Mouse (Mus musculus) retina, postnatal 7 days (tissue): Measurements from ENCODE around the gene Adamts15.

Experiments used
- DNase-seq: peaks from one replicate; pipeline ENCODE4 v3.0.0-alpha.2; 2012; ENCODE audit warnings: low read depth, low spot score

The Adamts15 gene

DNA sequence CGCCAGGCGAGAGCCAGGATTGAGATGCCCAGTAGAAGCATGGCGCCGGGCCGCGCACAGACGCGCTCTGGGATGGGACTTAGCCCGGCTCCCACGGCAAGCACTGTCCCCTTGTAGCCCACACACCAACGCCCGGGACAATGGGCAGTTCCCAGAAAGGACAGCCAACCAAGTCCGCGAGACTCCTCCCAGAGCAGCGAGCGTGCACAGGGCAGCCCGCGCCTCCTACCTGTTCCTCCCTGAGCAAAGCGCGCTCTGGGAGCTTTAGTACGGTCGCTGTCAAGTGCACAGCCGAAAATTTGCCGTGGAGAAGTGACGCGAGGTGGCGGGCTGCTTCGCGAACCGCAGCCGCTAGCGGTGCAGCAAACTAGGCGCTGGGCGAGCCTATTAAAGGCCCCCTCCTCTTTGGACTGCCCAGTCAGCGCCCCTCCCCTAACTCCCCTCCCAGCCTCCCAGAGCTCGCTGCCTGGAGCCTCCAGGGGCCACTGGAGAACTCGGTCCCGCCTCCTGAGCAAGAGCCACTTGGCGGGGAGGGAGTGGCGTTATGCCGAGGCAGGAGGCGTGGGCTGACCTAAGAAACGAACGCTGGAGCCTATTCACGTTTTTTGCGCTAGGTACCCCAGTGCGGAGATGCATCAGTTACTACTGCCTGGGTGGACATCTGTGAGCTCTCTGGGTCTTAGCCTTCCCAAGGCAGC, at the start of gene Adamts15:
Gene Adamts15 (minus strand): TSS at position 256 of the 698 bp plus-strand sequence.
- DNase-seq = no peak

DNA sequence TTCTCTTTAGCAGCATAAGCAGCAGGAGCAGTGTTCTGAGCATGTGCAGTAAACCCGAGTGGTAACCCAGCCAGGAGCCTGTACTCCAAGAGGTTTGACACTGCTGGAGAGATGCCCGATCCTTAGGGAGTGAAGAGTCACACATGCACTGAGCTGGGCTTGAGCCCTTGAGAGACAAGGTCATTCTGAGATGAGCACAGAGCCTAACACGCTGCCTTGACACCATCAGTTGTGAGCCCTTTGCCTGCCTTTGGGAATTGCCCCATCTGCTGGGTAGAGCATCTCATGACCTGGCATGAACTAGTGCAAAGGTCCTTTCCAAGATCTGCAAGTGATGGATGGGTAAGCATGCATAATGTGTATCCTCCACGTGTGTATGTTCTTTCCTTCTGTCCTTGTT, 49.7 kb upstream of the Adamts15 start:
- no peak for DNase-seq

DNA sequence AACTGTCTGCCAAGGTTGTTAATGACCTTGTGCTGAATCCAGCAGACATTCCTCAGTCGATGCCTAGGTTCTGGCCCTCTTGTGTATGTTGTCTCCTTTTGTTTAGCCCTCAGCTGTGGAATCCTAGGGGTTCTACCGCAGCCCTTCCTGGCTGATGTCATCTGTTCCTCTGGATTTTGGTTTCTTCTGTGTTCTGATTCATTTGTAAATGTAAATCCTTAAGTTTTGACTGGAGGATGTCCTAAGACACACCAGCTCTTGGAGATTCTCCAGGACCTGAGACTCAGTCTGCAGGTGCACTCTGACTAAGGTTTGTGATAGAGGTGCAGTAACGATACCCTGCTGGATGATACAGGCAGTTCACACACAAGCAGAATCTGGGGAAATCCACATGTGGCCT, 47.7 kb upstream of the Adamts15 start:
- DNase-seq = no peak

- no peak for DNase-seq
Observed at GRCm38 (mm10) chr9:30968130-30968529, 45.9 kb upstream of the Adamts15 start.

GRCm38 (mm10) chr9:30966881-30967280, 44.6 kb upstream of the Adamts15 start:
- no peak for DNase-seq

- DNase-seq = no peak
Observed at GRCm38 (mm10) chr9:30964685-30965084, 42.4 kb upstream of the Adamts15 start.

DNA sequence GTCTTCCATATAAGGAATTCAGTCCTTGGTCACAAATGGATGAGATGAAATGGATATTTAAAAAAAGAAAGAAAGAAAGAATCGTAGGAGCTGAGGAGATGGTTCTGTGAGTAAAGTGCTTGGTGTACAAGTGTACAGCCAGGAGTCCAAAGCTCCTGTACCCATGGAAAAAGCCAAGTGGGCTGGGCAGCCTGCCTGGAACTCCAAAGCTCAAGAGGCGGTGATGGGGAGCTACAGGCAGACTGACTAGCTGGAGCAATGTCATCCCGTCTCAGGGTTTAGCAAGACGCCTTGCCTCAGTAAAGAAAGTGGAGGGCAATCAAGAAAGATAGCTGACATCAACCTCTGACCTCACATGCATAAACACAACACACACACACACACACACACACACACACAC, 41.5 kb upstream of the Adamts15 start:
- no peak for DNase-seq

DNA sequence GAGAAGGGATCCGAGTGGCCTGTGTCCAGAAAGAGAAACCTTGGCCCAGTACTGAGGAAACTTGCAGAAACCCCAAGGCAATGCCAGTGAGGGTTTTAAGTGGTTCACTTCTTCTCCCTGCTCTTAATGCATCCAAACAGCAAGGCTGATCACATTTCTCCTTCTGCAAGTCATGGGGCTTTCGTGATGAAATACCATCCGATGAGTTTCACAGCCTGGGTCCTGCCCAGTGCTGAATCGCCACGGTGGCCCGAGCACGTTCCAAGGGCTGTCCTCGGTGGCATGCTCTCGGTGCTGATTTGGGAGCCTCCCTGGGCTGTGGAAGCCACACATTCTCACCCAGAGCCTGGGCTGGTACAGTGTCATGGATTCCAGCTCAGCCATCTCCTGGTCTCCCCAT, 33.0 kb upstream of the Adamts15 start:
- no peak for DNase-seq

DNA sequence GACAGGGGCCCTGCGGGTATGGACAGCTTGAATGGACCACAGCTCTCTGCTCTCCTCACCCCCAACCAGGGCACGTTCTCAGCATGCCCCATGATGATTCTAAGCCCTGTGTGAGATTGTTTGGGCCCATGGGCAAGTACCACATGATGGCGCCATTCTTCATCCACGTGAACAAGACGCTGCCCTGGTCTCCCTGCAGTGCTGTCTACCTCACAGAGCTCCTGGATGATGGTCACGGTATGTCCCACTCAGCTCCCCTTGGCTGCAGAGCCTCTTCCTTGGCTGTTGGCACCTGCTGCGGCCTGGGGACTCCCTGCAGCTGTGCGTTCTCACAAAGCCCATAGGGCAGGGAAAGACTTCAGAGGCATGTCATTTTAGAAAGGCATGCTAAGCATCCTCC, 31.0 kb upstream of the Adamts15 start:
- no peak for DNase-seq

- DNase-seq = no peak
Observed at GRCm38 (mm10) chr9:30951461-30951860, 29.2 kb upstream of the Adamts15 start.

DNA sequence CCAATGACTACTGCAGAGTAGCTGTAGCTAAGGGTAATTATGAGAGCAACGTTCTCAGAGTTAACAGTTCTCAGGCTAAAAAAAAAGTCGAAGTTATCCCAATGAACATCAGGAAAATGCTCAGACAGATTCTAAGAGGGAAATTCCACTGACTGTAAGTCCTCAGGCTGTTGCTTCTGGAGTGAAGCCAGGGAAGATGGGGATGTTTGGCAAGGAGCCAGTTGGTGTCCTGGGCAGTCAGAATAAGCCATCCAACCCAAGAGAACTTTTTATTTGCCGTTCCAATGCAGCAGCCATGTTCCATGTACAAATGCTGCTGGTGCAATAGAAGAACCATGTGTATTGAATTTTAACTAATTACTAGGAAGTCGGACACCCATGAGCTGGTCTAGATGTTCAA, 28.3 kb upstream of the Adamts15 start:
- no peak for DNase-seq

- DNase-seq = no peak
Observed at GRCm38 (mm10) chr9:30949971-30950370, 27.7 kb upstream of the Adamts15 start.

DNA sequence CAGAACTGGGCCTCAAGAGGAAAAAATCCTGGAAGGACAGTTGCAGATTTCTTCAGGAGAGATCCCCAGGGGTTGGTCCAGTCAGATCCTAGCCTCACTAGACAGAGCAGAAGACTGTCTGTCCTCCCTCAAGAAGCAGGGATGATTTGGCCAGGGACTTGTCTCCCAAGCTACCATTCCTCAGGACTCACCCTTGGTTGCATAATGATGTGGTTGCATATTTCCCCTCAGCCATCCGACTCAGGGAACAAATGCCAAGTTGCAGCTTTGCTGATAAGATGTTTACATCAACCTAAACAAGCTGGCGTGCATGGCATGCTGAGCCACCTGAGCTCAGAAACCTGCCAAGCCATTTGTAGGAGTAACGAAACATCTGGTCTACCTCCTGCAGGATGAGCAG, 27.2 kb upstream of the Adamts15 start:
- no peak for DNase-seq

GRCm38 (mm10) chr9:30945276-30945675, 23.0 kb upstream of the Adamts15 start:
- no peak for DNase-seq

- DNase-seq = no peak
Observed at GRCm38 (mm10) chr9:30944234-30944633, 22.0 kb upstream of the Adamts15 start.

DNA sequence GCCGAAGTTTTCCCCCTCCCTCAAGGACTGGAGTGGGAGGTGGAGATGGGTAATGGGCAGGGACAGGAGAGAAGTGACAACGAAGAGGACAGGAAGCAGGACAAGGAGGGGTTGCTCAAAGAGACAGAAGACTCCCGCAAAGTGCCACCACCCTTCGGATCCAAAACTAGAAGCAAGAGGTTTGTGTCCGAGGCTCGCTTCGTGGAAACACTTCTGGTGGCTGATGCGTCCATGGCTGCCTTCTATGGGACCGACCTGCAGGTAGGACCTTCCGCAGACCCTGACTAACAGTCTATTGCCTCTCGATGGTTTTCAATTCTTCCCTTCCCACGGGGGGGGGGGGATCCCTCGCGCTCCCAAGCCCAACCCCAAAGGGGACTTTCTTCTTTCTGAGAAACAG, 21.1 kb upstream of the Adamts15 start:
- no peak for DNase-seq

GRCm38 (mm10) chr9:30942512-30943313, 20.5 kb upstream of the Adamts15 start, which contains the start of gene Adamts8:
Gene Adamts8 (plus strand): TSS chr9:30942562.
- no peak for DNase-seq

DNA sequence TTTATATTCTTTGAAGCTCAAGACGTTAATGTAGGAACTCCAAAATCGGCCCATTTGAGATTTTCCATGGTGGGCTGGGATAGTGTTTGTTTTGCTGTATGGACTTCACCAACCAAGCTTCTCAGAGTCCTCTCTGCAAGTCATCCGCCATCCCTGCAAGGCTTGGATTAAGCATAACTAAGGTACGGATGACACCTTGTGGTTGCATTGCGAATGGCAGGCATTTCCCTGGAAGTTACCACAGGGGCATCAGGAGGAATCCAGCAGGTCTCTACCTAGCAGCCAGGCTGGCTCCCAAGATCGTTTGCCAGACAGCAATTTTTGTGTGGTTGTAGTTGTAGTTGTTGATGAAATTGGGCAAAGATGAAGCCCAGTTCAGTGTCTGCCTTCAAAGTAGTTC, 18.1 kb upstream of the Adamts15 start:
- peak; percentile 81 for DNase-seq

- no peak for DNase-seq
Observed at GRCm38 (mm10) chr9:30936674-30937438, 14.6 kb upstream of the Adamts15 start.

GRCm38 (mm10) chr9:30934827-30935226, 12.6 kb upstream of the Adamts15 start:
- DNase-seq = no peak

GRCm38 (mm10) chr9:30932346-30932745, 10.1 kb upstream of the Adamts15 start:
- DNase-seq = no peak

GRCm38 (mm10) chr9:30928759-30929158, 6.5 kb upstream of the Adamts15 start:
- no peak for DNase-seq
